Mouse (Mus musculus): ENCODE results near the gene Lif.
A peak's percentile ranks its signal among the peaks of the same experiment; 100 is the strongest.

Lif gene

GRCm38 (mm10) chr11:4298615-4299014 lies 41.3 kb downstream of the Lif start:
- no peak for DNase-seq (ENCODE audit: low spot score)

GRCm38 (mm10) chr11:4299191-4299590 lies 41.8 kb downstream of the Lif start:
- no peak for DNase-seq (ENCODE audit: low spot score)

DNA sequence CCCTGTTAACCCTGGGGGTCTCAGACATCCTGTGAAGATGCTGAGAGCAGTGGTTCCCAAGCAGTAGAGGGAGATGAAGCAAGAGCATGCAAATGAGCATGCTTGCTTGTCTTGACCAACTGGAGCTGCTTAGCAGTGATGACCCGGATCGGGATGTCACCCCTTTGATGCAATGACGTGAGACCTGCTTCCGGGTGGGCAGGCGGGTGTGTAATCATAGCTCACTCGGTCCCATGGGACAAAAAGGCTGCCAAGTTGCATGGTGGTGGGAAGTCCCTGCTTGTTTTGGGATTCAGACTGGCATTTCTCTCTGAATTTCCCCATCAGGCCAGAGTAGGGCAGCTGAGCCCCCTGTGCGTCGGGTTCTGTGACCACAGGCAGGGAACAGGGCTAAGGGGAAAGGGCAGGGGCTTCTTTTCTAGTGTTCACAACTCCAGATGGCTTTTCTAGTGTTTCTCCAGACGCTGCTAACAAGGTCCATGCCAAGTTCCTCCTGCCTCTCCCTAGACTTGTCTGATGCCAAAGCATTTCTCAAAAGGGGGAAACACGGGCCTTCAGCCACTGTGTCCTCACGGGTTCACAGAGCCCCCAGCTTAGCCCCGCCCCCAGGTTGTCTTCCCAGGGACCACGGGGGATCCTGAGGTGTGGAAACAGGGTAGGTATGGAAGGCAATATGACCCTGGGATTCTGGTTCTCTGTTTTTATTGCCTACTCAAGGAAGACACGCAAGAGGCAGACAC lies 42.5 kb downstream of the Lif start:
- no peak for DNase-seq (ENCODE audit: low spot score)

DNA sequence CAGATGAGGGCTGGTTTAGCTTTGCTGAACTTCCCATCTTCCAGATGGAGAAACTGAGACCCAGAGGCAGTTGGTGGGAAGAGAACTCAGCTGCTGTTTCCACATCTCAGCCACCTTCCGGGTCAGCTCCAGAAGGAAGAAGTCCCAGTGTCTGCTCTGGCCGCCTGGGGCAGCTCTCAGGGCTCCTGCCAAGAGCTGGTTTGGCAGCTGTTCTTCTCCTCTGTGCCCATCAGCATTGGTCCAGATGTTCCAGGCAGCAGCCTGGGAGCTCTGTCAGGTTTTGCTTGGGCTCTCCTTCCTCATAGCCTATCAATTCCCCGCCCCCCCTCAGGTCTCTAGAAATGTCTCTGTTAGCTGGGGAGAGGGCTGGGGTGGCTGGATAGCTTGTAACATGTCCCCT lies 43.3 kb downstream of the Lif start:
- no peak for DNase-seq (ENCODE audit: low spot score)

DNA sequence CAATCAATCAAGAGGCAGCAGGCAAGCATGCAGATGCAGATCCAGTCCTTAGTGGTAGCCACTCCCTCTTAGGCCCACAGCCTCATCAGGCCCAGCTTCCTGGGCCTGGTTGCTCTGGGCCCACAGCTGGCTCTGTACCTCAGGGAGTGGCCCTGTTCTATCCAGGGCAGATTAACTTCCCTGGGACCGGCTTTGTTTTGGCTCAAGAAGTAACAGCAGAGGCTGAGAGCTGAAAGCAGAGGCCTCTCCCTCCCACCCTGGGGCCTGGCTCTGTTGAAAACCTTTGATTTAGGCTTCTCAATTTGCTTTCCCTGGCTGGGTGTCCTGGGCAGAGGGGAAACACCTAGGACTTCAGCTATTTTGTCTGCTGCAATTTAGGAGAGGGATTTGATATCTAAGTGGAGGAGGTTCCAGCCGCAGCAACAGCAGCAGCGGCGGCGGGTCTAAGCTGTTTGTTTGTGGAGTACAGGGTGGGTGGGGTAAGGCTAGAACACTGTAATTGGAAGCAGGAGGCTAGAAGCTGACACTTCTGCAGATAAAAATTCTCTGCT lies 45.1 kb downstream of the Lif start:
- peak; percentile 44 for DNase-seq (ENCODE audit: low spot score)

DNA sequence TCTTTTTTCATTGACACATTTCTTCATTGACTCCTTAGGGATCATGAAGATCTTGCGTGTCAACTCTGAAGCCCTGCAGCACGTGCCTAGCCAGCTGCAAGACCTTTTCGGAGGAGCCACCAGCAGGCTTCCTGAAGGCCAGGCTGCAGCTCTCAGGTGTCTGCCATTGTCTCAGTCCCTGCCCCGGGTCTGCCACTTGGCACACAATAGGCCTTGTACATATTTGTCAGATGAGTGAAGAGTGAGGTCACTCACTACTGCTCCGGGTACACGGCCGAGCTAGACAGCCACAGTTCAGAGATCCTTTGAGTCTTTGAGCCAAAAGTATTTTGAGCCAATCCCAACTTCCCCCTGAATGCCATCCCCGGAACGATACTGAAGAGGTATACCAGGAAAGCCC lies 45.7 kb downstream of the Lif start:
- DNase-seq (ENCODE audit: low spot score), result no peak

- no peak for DNase-seq (ENCODE audit: low spot score)
Measured at GRCm38 (mm10) chr11:4304203-4304602, 46.8 kb downstream of the Lif start.

- no peak for DNase-seq (ENCODE audit: low spot score)
Measured at GRCm38 (mm10) chr11:4305090-4305489, 47.7 kb downstream of the Lif start.

DNA sequence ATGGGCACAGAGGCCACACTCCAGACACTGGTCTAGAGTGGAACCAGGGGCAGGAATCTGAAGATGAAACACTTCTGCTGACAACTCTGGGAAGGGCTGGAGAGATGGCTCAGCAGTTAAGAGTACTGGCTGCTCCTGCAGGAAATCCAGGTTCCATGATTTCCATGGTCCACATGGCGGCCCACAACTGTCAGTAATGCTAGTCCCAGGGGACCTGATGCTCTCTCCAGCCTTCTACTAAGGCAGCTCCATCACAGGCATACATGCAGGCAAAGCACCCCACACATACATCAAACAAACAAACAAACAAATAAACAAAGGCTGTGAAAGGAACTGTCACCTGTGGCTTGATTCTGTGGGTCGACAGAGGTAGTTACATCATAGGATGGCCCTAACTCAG lies 48.7 kb downstream of the Lif start:
- no peak for DNase-seq (ENCODE audit: low spot score)

DNA sequence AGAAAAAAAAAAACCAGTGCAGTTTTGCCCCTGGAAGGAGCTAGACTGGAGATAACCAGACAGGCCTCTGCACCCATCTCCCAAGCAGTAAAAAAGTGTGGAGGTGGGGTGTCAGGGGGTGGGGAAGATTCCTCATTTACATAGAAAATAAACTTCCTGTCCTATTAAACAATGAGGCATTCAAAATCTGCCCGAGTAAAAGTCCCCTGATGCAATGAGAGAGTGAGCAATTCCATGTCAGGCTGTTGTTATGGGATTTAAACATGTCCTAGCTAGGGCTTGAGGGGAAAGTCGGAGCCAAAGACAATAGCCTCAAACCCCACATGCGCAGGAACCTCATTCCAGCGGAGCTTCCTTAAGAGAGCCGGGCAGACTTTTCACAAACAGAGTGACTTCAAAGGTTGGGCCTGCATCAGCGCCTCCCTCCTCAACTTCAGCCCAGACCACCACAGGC lies 50.7 kb downstream of the Lif start:
- DNase-seq (ENCODE audit: low spot score), result no peak

DNA sequence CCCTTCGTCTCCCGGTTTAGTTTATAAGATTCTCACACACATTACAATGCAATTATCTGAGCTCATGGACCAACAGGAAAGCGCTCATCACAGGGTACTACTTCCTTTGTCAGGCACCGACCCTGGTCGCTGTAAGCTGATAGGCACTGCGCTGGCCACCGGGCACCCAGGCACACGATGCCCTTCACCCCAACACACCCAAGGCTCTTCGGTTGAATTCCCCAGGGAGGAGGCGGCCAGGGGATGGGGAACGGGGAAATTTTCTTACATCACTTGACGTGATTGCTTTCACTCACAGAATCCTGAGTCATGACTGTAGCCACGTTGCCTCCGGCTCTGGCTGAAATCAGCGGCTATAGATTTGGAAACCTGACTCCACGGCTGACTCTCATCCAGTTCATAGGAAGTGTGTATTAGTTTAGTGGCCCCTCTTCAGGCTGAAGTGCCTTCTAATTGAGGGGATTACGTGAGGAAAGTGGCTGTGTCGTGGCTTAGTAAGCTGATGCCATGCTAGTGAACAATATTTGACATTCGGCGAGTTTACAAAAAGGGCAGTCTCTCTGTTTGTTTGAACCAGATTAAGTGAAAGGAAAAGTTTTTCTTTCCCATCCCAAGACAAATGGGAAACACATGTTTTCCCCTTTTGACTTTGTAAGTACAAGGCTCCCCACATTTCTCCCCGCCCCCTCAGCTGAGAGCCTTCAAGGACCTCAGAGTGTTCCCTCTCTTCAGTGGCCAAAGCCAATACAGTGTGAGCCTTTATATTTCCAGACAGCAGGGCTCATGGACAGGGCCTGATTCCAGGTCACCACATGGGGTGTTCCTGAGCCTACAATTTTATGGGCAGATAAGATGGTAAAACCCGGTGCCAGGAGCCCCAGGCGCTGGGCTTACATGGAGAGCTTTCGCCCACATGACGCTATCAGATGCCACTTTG lies 51.4 kb downstream of the Lif start:
- DNase-seq (ENCODE audit: low spot score), result no peak

DNA sequence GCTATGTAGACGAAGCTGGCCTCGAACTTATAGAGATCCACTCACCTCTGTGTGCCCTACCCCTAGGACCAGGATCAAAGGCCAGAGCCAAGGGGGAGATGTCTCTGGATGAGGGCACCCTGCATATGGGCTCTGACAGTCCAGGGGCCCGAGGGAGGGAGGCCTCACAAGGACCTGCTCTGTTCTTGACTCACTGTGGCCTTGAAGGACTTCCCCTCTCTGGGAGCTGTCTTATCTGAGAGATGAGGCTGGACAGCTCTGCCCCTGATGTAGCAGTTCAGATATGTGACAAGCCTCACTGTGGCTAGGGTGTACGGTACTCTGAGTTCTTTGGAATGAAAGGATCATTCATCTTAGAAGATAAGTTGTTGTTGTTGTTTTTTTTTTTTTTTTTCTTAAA lies 52.3 kb downstream of the Lif start:
- DNase-seq (ENCODE audit: low spot score), result no peak

GRCm38 (mm10) chr11:4310324-4310723 lies 53.0 kb downstream of the Lif start:
- DNase-seq (ENCODE audit: low spot score), result no peak

DNA sequence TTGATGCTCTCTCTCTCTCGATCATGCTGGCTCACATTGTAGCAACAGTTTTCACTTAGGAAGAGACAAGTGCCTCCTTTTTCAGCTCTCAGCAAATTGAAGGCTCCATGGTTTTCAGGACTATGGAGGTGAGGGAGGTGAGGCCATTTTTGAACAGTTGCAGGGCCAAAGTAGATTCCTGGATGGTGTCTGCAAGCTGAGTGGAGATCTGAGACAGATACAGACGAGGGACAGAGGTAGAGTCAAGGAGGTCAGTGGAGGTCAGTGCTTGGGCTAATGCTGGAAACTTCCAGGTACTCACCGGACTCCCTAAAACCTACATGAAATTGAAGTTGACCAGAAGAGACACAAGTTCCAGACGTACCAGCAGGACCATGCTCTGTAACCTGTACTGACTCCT lies 54.8 kb downstream of the Lif start:
- DNase-seq (ENCODE audit: low spot score), result no peak

DNA sequence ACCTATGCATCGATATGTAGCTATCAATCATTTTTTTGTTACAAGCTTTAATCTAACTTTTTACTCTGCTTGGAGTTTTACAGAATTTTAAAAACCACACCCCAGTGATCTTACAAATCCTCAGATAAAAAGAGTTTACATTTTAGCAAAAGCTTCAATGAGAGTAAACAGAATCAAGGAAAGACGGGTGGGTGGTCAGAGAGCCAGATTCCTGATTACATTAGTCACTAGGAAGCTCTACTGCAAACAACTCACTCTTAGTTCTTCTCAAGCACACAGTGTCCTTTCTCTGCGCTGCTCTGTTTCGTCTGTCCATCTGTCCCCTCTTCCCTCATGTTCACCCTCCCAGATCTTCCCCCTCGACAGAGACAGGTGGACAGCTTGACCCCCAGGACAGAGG lies 59.9 kb downstream of the Lif start:
- no peak for DNase-seq (ENCODE audit: low spot score)

DNA sequence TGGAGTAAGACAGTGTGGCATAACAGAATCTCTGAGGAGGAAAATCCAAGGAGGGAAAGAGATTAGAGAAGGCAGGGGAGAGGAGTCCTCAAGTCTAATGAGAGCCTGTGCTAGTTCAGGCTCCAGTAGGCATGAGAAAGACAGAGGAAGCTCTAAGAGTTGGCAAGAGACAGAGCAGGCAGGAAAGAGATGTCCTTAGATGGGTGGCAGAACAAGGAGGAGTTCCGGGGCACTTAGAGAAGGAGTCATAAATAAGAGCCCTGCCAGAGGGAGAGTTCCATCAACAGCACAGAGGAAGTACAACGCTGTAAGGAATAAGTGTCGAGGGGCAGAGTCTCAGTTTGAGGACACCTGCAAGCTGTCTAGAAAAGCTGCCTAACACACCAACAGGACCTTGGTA lies 60.7 kb downstream of the Lif start:
- DNase-seq (ENCODE audit: low spot score), result no peak

GRCm38 (mm10) chr11:4319212-4319955 lies 62.0 kb downstream of the Lif start:
- DNase-seq (ENCODE audit: low spot score), result no peak

GRCm38 (mm10) chr11:4320876-4321275 lies 63.5 kb downstream of the Lif start:
- DNase-seq (ENCODE audit: low spot score), result no peak
